Mouse (Mus musculus) macrophage (primary cell): ENCODE data around the gene Dmrtb1. TPM values are rescaled to one million over a fixed set of nuclear protein-coding genes. Genes with fewer than 3 reads are reported as not detected.

ENCODE experiments used
- H3K27ac ChIP-seq: fragments of 350-480 bp; formaldehyde crosslinking; 2 replicates; pipeline ENCODE4 v1.9.0; 2021
- H3K36me3 ChIP-seq: fragments of 350-480 bp; formaldehyde crosslinking; 2 replicates; pipeline ENCODE4 v1.9.0; 2021; ENCODE audit errors: inconsistent target
- H3K4me3 ChIP-seq: fragments of 350-480 bp; formaldehyde crosslinking; 2 replicates; pipeline ENCODE4 v1.9.0; 2021; ENCODE audit errors: inconsistent target
- H3K79me2 ChIP-seq: fragments of 350-480 bp; formaldehyde crosslinking; 2 replicates; pipeline ENCODE4 v1.9.0; 2021; ENCODE audit errors: inconsistent target
- WGBS: methylation state at CpG from one replicate; pipeline ENCODE4 v1.1.7; 2026; ENCODE audit warnings: inconsistent platforms; ENCODE audit not compliant: missing documents; 5-methylcytosine and 5-hydroxymethylcytosine counted together
- polyA plus RNA-seq: library from polyadenylated mRNA; stranded (reverse); fragments of 250-400 nt; gene quantifications from 3 replicates; pipeline ENCODE4 v1.2.4, GENCODE M21; 2018; ENCODE audit warnings: inconsistent platforms
- total RNA-seq, 78 experiments: library from RNA; depleted of rRNA; stranded (reverse); fragments of 250-400 nt; gene quantifications; 1 replicate in 9 of 78; 2 replicates in 24 of 78; 3 replicates in 43 of 78; 4 replicates in 2 of 78; pipeline ENCODE4 v1.2.4; 2018; ENCODE audit warnings: inconsistent platforms in 56 of 78

The Dmrtb1 gene
- not detected for total RNA-seq (2018; cell fraction: chromatin; rRNA removed)
- total RNA-seq (2018; cell fraction: cytosol; rRNA removed): not detected
- total RNA-seq (2018; cell fraction: nucleus; rRNA removed): not detected
- polyA plus RNA-seq: not detected in 3 replicates

DNA sequence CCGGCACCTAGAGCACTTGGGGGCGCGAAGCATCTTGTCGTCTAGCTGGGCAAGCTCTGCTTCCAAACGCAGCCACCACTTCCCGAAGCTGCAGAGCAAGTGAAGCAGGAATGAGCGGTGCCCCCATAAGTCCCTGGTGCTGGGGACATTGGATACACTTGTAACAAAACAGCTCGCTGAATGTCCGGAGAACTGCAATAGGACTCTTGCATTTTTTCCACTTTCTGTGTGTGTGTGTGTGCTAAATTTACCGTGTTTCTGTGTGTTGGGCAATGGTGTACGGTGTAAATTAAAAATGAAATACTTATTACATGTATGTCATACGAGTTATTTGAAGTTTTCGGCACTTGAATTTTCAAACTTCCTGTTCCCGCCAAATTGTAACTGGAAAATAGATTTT lies at the start of gene Dmrtb1:
Gene Dmrtb1, minus strand, starts transcription at position 101 of the 400 bp plus-strand sequence.
- Histone ChIP-seq H3K27ac (no peak within 1 kb of the TSS), H3K79me2 (no peaks in the 10 kb centered on the region)
- WGBS: 92% methylated on average over 14 of the region's 14 CpGs

DNA sequence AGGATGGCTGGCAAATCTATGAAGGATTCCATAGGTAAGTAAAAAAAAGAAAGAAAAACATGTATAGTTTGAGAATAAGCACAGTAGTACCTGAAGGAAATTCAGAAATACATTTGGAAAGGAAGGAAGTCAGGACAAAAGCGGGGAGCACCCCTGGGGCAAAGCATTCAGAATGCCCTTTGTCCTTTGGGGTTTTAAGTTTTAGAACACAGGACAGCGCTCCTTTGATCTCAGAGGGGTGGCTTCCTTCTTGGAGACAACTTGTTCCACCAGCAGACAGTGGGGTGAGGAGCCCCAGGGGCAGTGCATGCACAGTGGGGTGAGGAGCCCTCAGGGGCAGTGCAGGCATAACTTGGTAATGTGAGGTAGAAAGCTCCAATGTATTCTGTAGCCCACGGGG lies 49.6 kb upstream of the Dmrtb1 start:
- H3K4me3 ChIP-seq: no peak overlapping the region
- 85% methylated on average over 3 of the region's 3 CpGs for WGBS
- no peaks in the 10 kb centered on the region for H3K36me3 ChIP-seq
- H3K27ac ChIP-seq: no peak overlapping the region
- H3K79me2 ChIP-seq: no peaks in the 10 kb centered on the region

More for the DNA sequence above, at the start of gene Dmrtb1:
- H3K36me3 ChIP-seq: no peaks in the 10 kb centered on the region
- no peak within 1 kb of the TSS for H3K4me3 ChIP-seq

GRCm38 (mm10) chr4:107732624-107733023 lies 48.6 kb upstream of the Dmrtb1 start:
- Histone ChIP-seq H3K27ac (no peak overlapping the region), H3K79me2 (no peaks in the 10 kb centered on the region), H3K36me3 (no peaks in the 10 kb centered on the region), H3K4me3 (no peak overlapping the region)
- WGBS: 50% methylated on average over 4 of the region's 4 CpGs

DNA sequence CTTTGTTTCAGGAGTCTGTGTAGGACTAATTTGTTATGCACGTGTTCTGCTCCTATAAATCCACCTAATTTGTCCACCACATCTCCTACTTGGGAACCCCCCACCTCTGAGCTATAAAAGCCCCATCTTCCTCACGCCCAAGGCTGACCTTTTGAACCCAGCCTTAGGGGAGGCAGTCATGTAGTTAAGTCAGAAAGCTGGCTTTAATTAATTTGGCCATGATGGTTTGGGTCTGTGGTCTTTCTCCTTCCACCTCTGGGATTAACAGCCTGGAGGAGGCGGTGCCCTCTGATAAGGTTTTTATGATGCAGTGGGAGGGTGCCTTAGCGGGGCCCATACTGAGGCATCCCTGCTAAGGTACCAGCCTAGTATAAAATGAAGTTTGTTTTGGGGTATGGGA lies 48.2 kb upstream of the Dmrtb1 start:
- Histone ChIP-seq H3K79me2 (no peaks in the 10 kb centered on the region), H3K36me3 (no peaks in the 10 kb centered on the region), H3K27ac (no peak overlapping the region), H3K4me3 (no peak overlapping the region)
- WGBS: 86% methylated on average over 4 of the region's 4 CpGs

GRCm38 (mm10) chr4:107731088-107731465 lies 47.0 kb upstream of the Dmrtb1 start:
- no peaks in the 10 kb centered on the region for H3K36me3 ChIP-seq
- H3K27ac ChIP-seq: no peak overlapping the region
- WGBS: 83% methylated on average over 8 of the region's 8 CpGs
- H3K4me3 ChIP-seq: no peak overlapping the region
- no peaks in the 10 kb centered on the region for H3K79me2 ChIP-seq

GRCm38 (mm10) chr4:107730391-107731087 lies 46.5 kb upstream of the Dmrtb1 start:
- 92% methylated on average over 15 of the region's 15 CpGs for WGBS
- no peaks in the 10 kb centered on the region for H3K36me3 ChIP-seq
- no peak overlapping the region for H3K27ac ChIP-seq
- H3K4me3 ChIP-seq: no peak overlapping the region
- no peaks in the 10 kb centered on the region for H3K79me2 ChIP-seq

DNA sequence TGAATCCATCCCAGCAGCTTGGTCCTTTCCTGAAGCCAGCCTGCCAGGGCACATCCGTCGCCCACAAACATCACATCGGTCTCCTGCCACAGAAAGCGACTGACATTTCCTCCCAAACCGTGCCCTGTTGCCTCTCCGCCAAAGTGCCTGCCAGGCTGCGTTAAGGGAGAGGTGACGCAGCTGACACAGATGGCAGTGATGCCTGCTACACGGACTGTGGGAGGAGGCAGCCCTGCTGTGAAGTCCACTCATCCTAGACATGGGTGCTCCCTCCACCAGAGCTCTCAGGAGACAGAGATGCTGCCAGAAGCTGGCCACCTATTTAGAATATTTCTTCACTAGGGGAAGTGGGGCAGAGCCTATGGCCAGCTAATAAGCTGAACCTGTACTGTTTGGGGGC lies 41.4 kb upstream of the Dmrtb1 start:
- Histone ChIP-seq H3K79me2 (no peaks in the 10 kb centered on the region), H3K4me3 (no peak overlapping the region), H3K27ac (no peak overlapping the region), H3K36me3 (no peaks in the 10 kb centered on the region)
- WGBS: 32% methylated on average over 9 of the region's 9 CpGs

GRCm38 (mm10) chr4:107720043-107720830 lies 36.2 kb upstream of the Dmrtb1 start:
- no peak overlapping the region for H3K4me3 ChIP-seq
- no peaks in the 10 kb centered on the region for H3K79me2 ChIP-seq
- H3K27ac ChIP-seq: no peak overlapping the region
- no peaks in the 10 kb centered on the region for H3K36me3 ChIP-seq
- WGBS: 50% methylated on average over 8 of the region's 11 CpGs

DNA sequence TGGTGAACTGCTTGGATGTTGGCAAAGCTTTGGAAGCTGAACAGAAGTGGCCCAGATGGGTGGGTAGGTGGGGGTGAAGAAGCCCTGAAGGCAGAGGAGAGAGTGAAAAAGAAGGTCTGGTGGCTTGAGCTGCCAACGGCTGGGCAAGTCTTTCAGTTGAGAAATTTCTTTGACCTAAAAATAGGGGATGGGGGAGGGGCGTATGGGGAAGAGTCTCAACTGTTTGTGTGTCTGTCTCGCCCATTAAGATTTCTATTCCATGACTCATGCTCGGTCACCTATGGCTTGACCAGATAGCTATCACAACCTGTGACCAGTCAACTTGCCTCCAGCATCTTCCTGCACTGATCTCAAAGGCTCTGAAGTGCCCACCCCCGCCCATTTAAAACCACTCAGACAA lies 35.1 kb upstream of the Dmrtb1 start:
- WGBS: 33% methylated on average over 5 of the region's 5 CpGs
- Histone ChIP-seq H3K79me2 (no peaks in the 10 kb centered on the region), H3K36me3 (no peaks in the 10 kb centered on the region), H3K4me3 (no peak overlapping the region), H3K27ac (no peak overlapping the region)

GRCm38 (mm10) chr4:107718720-107719119 lies 34.7 kb upstream of the Dmrtb1 start:
- no peaks in the 10 kb centered on the region for H3K36me3 ChIP-seq
- 62% methylated on average over 8 of the region's 8 CpGs for WGBS
- H3K4me3 ChIP-seq: no peak overlapping the region
- H3K79me2 ChIP-seq: no peaks in the 10 kb centered on the region
- H3K27ac ChIP-seq: no peak overlapping the region

DNA sequence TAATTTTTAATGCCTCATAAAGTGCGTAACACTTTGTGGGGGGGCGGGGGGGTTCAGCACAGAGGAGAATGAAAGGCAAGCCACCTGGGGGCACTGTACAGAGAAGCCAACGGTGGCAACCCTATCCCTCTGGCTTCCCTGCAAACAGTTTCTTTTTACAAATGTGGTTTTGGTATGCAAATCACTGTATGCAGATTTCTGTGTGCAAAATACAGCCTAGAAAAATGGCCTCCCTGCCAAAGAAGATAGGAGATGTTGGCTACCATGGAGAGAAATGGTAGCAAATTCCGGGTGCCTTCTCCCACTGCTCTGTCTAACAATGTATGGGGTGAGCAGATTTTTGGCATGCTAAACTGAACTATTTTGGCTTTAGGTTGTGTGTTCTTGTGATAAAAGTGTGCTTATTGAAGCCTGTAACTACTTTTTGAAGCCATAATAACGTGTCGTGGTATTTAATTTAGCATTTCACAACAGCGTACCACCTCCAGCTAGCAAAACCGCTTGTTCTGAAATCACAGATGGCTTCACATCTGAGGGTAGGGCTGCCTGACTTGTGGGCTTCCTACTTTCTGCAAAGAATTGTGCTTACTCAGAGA lies 33.8 kb upstream of the Dmrtb1 start:
- WGBS: 23% methylated on average over 8 of the region's 8 CpGs
- no peak overlapping the region for H3K4me3 ChIP-seq
- no peaks in the 10 kb centered on the region for H3K36me3 ChIP-seq
- H3K79me2 ChIP-seq: no peaks in the 10 kb centered on the region
- no peak overlapping the region for H3K27ac ChIP-seq

DNA sequence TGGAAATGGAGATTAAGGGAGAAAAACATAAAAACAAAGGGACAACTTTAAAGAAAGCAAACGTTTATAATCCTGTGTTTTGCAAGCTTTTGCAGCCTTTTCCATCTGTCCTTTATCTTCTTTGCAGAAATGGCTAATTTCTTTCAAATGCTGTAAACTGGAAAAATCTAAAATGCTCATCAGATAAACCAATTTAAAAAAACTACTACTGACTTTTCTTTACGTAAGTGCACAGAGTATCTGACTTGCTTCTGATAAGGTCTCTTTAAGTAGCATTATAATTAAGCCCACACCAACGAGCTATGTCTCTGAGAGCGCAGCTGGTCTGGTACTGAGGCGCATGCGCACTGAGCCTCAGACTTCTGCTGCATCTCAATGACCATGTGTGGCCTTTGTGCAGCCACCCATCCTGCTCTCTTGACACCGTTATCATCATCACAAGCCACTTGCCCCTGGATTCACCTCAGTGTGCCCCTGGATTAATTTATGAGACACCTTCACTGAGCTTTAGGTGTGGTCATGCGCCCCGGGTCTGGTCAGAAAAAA lies 32.8 kb upstream of the Dmrtb1 start:
- 86% methylated on average over 6 of the region's 9 CpGs for WGBS
- no peaks in the 10 kb centered on the region for H3K79me2 ChIP-seq
- no peak overlapping the region for H3K4me3 ChIP-seq

DNA sequence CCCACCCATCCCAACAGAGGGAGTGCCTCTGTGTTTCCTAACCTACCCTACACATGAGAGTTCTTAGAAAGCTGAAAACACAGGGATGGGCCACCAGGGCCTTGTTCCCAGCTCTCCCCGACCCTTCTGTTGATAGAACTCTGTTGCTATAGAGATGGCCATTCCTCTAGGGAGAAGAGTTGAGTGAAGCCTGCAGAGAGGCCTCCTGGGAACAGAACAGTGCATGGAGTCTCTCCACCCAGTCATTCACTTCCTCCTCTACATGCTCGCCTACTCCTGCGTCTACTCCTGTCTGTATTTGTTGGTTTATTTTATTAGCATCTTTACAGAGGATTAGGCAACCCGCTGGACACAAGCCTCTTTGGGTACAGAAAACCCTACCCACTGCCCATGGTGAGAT lies 22.9 kb upstream of the Dmrtb1 start:
- 74% methylated on average over 4 of the region's 4 CpGs for WGBS
- no peak overlapping the region for H3K4me3 ChIP-seq
- H3K36me3 ChIP-seq: no peaks in the 10 kb centered on the region
- no peak overlapping the region for H3K27ac ChIP-seq
- no peaks in the 10 kb centered on the region for H3K79me2 ChIP-seq

More for the DNA sequence above, 32.8 kb upstream of the Dmrtb1 start:
- Histone ChIP-seq H3K36me3 (no peaks in the 10 kb centered on the region), H3K27ac (no peak overlapping the region)

GRCm38 (mm10) chr4:107704185-107704584 lies 20.2 kb upstream of the Dmrtb1 start:
- Histone ChIP-seq H3K36me3 (no peaks in the 10 kb centered on the region), H3K4me3 (no peak overlapping the region), H3K79me2 (no peaks in the 10 kb centered on the region), H3K27ac (no peak overlapping the region)
- 88% methylated on average over 1 of the region's 1 CpGs for WGBS

DNA sequence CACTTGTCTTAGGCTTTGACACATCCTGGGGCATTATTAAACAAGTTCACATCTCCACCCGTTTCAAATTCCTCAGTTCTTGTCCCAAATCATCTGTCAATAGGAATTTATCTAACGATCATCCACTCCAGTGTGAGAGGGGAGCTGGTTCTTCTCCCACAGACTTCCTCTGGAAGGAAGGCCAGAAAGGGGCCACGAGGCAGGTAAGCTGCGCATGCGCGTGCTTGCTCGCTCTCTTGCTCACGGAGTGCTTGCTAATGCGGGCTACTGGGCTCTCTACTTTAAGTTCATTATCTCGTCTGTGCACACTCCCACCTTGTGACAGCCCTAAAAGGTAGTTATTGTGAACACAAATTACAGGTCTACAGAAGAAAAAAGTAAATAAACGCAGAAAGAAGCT lies 17.6 kb upstream of the Dmrtb1 start:
- Histone ChIP-seq H3K4me3 (no peak overlapping the region), H3K27ac (no peak overlapping the region), H3K36me3 (no peaks in the 10 kb centered on the region), H3K79me2 (no peaks in the 10 kb centered on the region)
- WGBS: 82% methylated on average over 11 of the region's 11 CpGs
